Mouse (Mus musculus): ENCODE results near the gene Gm42906. TPM values are rescaled to one million over a fixed set of nuclear protein-coding genes. Genes with fewer than 3 reads are reported as not detected.

The Gm42906 gene
- total RNA-seq, 2 experiments from 2014 or later: 1.3 TPM; not detected in 1

DNA sequence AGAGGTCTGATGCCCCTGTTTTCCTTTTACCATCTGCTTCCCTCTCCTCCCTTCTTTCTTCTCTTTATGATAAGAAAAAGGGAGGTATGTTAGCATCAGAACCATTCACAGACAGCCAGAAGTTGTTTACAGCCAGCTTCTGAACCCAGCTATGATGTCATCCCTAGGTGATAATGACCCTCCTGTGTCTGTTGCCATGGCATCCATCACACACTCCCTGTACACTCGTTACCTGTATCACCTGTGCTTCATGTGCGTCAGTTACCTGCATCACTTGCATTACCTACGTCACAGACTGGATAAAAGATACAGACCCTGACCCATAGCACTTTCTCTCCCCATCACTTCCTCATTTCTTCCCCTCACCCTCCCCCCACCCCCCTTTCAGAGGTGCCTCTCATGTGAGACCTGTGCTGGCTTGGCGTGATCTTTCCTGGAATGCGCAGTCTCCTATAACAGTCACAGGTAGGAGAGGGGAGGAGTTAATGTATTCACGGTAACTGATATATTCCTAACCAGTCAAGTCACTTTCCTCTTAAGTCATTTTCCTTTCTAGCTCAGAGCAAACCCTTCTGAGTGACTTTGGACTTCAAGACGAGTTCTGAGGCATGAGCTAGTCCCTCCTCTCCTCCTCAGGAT, 27.9 kb downstream of the Gm42906 start:
- no peak for DNase-seq (ENCODE audit: extremely low spot score in 1 of 2, low spot score in 2 of 2)
- intact Hi-C loops (cut with DNase I): no loop called here

DNA sequence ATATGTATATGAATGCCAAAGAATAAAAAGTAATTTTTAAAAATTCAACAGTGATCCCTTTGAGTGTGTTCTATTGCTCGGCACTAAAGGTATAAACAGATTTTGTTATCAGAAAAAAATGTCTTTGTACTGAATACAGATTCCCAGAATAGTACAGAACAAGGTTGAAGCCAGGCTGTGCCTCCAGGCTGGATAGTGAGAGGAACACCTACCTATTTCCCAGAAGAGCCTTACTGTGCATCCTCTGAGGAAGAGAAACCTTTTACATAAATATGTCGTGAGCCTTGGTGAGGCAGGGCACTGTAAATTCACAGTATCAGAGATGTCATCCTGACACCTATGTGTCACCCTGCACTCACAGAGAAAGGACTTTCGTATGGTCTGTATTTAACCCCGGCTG, 31.8 kb downstream of the Gm42906 start:
- no peak for DNase-seq (ENCODE audit: extremely low spot score in 1 of 2, low spot score in 2 of 2)
- intact Hi-C loops (cut with DNase I): no loop called here

- no peak for DNase-seq (ENCODE audit: extremely low spot score in 1 of 2, low spot score in 2 of 2)
- intact Hi-C loops (cut with DNase I): no loop called here
Measured at GRCm38 (mm10) chr5:151394690-151395089, 33.3 kb downstream of the Gm42906 start.

DNA sequence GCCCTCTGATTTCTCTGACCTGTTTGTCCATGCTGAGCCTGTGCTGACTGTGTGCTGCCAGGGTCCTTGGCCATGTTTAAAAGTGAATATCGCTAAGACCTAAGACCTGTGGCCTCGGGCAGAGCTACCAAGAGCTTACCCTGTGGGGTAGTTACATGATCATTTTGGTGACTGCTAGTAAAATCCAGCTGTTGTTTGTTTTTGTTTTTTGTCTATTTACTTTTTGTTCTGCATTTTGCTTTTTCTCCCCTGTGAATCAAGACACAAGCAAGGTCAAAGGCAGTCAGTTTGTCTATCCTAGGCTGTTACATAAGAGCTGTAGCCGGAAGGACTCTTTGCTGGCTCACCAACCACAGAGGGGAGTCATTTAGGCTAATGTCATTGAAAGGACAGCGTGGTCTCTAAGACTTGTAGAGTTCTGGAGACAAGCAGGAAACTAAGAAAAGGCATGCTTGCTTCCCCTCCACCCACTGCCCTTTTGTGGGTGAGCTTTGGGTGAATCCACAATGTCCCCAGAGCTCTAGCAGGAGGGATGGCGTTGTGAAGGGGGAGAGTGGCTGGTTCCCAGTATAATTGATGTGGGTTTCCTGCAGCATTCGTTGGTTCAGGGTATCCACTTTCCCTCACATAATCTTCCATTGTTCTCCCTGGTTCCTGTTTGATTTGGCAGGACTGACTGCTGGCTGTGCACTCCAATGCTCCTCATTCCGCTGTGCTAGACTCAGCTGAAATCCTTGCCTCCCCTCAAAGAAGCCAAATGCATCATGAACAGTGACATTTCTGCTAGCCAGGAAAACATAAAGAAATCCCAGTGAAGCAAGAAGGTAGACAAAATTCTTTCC, 33.9 kb downstream of the Gm42906 start:
- DNase-seq (ENCODE audit: extremely low spot score in 1 of 2, low spot score in 2 of 2): peak in 1 of 2 experiments; percentile 20

GRCm38 (mm10) chr5:151389827-151390226, 38.1 kb downstream of the Gm42906 start:
- no peak for DNase-seq (ENCODE audit: extremely low spot score in 1 of 2, low spot score in 2 of 2)
- intact Hi-C loops (cut with DNase I): no loop called here

More for the DNA sequence above, 33.9 kb downstream of the Gm42906 start:
- intact Hi-C loops (cut with DNase I): no loop called here

- intact Hi-C loops (cut with DNase I): no loop called here
- no peak for DNase-seq (ENCODE audit: extremely low spot score in 1 of 2, low spot score in 2 of 2)
Measured at GRCm38 (mm10) chr5:151379896-151380295, 48.1 kb downstream of the Gm42906 start.

DNA sequence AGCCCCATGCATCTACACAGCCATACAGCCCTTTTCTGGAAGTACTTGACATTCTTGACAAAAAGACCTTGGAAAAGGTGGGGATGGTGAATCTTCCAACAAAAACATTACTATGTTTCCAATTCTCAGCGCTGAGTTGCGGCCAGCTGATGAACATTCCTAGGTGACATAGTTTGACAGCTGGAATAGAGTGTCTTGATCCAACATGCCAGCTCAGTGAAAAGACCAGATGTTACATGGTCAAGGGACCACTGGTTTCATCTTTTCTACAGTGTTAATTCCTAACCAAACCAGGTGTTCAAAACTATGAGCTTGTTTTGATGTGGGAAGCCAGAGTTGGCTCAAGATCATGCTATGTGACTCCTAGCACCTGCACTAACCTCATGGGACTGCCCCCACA, 48.8 kb downstream of the Gm42906 start:
- no peak for DNase-seq (ENCODE audit: extremely low spot score in 1 of 2, low spot score in 2 of 2)
- intact Hi-C loops (cut with DNase I): no loop called here

DNA sequence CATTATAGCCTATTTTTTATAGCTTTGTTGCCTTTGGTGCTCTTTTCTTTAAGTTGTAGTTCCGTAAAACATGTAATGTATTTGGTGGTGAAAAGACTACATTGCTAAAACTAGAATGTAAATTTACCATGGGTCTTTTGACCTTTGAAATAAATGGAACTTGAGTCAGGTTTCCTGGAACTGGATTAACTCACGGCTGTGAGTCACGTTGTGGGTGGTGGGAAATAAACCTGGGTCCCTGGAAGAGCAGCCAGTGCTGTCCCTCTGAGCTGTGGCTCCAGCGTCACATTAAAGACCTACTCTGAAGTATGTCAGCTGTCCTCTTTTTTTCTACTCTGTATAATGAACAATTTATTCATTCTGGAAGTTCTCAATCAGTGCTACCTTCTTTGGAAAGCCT, 51.0 kb downstream of the Gm42906 start:
- intact Hi-C loops (cut with DNase I): no loop called here

GRCm38 (mm10) chr5:151374825-151375224, 53.1 kb downstream of the Gm42906 start:
- DNase-seq (ENCODE audit: extremely low spot score in 1 of 2, low spot score in 2 of 2): no peak
- intact Hi-C loops (cut with DNase I): no loop called here

More for the DNA sequence above, 51.0 kb downstream of the Gm42906 start:
- no peak for DNase-seq (ENCODE audit: extremely low spot score in 1 of 2, low spot score in 2 of 2)

DNA sequence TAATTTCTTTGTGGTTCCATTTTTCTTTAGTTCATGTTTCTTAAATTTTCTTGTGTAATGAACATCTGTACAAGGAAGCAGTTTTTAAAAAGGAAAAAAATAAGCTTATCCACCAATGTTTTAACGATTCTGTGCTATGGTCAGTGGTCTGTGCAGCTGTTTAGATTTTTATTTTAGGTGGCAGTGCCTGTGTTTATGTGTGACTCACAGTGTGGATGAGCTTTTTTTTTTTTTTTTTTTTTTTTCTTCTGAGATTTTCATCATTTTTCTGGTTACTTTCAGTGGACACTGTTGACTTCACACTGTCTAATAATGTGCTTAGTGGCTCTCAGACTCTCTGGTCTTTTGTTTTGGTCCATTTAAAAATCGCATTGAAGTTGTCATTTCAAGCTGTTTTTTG, 56.8 kb downstream of the Gm42906 start:
- DNase-seq (ENCODE audit: extremely low spot score in 1 of 2, low spot score in 2 of 2): no peak

GRCm38 (mm10) chr5:151369306-151369721, 58.6 kb downstream of the Gm42906 start:
- DNase-seq (ENCODE audit: extremely low spot score in 1 of 2, low spot score in 2 of 2): peak in 1 of 2 experiments; percentile 20
- intact Hi-C loops (cut with DNase I): loop anchor here (2.0 to 10.0 kb wide), 5 partner anchors 227 to 695 kb away; no protein-coding TSS in a partner anchor

More for the DNA sequence above, 56.8 kb downstream of the Gm42906 start:
- intact Hi-C loops (cut with DNase I): no loop called here

GRCm38 (mm10) chr5:151368395-151369190, 59.4 kb downstream of the Gm42906 start:
- peak; percentile 99 to 100 for DNase-seq (ENCODE audit: extremely low spot score in 1 of 2, low spot score in 2 of 2)
- intact Hi-C loops (cut with DNase I): loop anchor here (2.0 to 10.0 kb wide), 5 partner anchors 226 to 694 kb away; no protein-coding TSS in a partner anchor

- peak in 1 of 2 experiments; percentile 78 for DNase-seq (ENCODE audit: extremely low spot score in 1 of 2, low spot score in 2 of 2)
Measured at GRCm38 (mm10) chr5:151367881-151368394, 60.0 kb downstream of the Gm42906 start.

DNA sequence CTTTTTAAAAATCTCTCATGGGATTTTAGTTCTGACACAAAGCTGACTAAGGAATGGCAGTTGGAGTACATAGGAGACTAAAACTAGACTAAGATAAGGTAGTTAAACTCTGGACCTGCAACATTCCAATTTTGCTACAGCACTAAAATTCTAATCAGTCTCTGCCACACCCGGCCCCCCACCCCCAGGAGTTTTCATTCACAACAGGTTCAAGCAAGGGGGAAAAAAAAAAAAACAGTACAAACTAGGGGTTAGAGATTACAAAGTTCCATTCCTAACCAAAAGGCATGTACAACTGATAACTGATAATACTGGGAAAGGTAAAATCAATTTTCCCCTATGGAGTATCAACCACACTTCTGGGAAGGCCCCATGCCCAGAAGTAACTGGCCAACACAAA, 60.6 kb downstream of the Gm42906 start:
- intact Hi-C loops (cut with DNase I): loop anchor here (5.0 to 10.0 kb wide), 4 partner anchors 225 to 593 kb away; no protein-coding TSS in a partner anchor
- DNase-seq (ENCODE audit: extremely low spot score in 1 of 2, low spot score in 2 of 2): no peak

More at GRCm38 (mm10) chr5:151367881-151368394, 60.0 kb downstream of the Gm42906 start:
- intact Hi-C loops (cut with DNase I): loop anchor here (2.0 to 10.0 kb wide), 5 partner anchors 226 to 693 kb away; no protein-coding TSS in a partner anchor

DNA sequence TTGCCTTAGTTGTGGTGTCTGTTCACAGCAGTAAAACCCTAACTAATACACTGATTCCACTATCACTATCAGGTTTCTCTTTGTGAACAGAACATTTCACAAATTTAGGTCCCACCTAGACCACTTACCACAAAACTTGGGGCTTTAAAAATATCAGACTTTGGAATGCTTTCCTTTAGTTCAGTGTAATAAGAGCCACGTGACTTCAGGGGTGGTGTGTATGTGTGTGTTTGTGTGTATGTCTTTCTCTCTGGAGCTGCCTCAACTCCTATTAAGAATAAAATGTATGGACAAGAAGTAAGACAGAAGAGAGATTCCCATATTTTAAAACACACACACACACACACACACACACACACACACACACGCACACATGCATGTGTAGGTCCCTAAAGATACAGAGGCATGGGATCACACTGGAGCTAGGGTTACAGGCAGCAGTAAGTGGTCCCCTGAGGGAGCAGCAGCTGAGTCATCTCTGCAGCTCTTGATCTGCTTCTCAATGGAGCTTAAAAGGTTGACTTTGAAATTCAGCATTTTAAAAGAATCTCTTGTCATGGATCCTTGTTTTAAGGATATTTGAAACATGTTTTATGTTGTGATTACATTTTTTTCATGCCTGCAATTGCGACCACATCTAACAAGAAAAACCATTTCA, 64.5 kb downstream of the Gm42906 start:
- DNase-seq (ENCODE audit: extremely low spot score in 1 of 2, low spot score in 2 of 2): no peak
- intact Hi-C loops (cut with DNase I): loop anchor here (10.0 kb wide), 1 partner anchor 589 kb away; no protein-coding TSS in a partner anchor

DNA sequence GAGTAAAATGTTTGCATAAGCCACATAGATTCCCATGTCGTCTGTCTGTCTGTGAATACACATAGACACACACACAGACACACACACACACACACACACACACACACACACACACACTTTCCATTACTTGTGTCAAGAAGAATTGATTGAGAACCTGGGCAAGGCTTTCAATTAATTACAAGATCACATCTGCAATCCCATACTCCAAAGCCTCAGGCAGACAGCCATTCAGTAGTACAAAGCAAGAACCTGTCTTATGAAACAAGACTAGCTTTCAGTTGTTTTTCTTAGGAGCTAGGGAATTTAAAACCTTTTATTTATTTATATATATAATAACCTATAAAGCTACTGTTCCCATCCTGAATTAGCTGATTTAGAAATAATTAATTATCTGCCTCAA, 78.3 kb downstream of the Gm42906 start:
- intact Hi-C loops (cut with DNase I): no loop called here
- DNase-seq (ENCODE audit: extremely low spot score in 1 of 2, low spot score in 2 of 2): no peak

DNA sequence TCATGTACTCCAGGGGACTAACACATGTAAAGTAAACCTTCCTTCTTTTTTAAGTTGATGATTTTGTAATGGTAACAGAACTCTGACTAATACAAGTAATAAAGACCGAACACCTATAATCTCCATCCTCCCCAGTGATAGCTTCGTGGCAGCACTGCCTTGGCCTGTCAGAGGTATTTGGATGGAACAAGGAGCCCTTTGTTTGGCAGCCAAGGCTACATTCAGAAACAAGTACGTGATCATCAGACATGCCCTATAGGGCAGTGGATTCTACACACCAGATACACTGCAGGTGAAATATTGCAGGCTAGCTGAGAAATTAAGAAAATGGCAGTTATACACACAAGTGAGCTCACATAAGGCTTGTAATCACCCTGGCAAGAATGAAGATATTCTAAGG, 79.5 kb downstream of the Gm42906 start:
- DNase-seq (ENCODE audit: extremely low spot score in 1 of 2, low spot score in 2 of 2): no peak
- intact Hi-C loops (cut with DNase I): no loop called here

DNA sequence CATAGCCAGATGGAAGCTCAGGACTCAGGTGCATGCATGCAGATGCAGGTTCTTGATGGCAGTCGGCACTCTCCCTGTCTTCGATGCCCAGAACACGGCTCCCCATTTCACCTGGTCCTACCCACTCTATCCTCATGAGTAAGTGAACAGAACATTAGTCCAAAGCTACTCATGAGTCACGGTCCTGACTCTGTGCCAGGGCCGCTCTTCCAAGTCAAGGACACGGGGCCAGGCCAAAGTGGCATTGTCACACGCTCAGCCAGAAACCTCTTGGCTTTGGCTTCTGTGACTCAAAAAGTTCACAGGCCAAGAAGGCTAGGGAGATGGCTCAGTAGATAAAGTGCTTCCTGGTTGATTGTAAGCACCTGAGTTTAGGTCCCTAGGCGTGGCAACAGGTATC, 81.3 kb downstream of the Gm42906 start:
- intact Hi-C loops (cut with DNase I): no loop called here
- DNase-seq (ENCODE audit: extremely low spot score in 1 of 2, low spot score in 2 of 2): no peak
